Mouse (Mus musculus) neural tube, embryonic 14.5 days (tissue): ENCODE measurements around the gene Psap. TPM values are rescaled to one million over a fixed set of nuclear protein-coding genes. Genes with fewer than 3 reads are reported as not detected.

Experiments
- ATAC-seq: fragments of 200-750 bp; cut with Nextera tagmentation; 2 replicates; pipeline ENCODE4 v1.8.0; 2017; ENCODE audit warnings: low read depth, mild to moderate bottlenecking, moderate TSS enrichment, moderate library complexity
- H3K27ac ChIP-seq: fragments of 300-500 bp; sonication (generic); 2 replicates; pipeline ENCODE4 v1.5.1; 2014; ENCODE audit warnings: low read depth, mild to moderate bottlenecking, control low read depth, low read length, moderate library complexity, mixed read lengths
- H3K27me3 ChIP-seq: fragments of 300-500 bp; sonication (generic); 2 replicates; pipeline ENCODE4 v1.6.1; 2014; ENCODE audit warnings: low read length; ENCODE audit not compliant: control insufficient read depth, insufficient read depth
- H3K36me3 ChIP-seq: fragments of 300-500 bp; sonication (generic); 2 replicates; pipeline ENCODE4 v1.6.1; 2014; ENCODE audit warnings: low read length, mixed read lengths; ENCODE audit not compliant: control insufficient read depth, insufficient read depth
- H3K4me1 ChIP-seq: fragments of 300-500 bp; sonication (generic); 2 replicates; pipeline ENCODE4 v1.6.1; 2014; ENCODE audit warnings: low read length; ENCODE audit not compliant: control insufficient read depth, insufficient read depth
- H3K4me2 ChIP-seq: fragments of 300-500 bp; sonication (generic); 2 replicates; pipeline ENCODE4 v1.6.1; 2014; ENCODE audit warnings: mild to moderate bottlenecking, low read depth, low read length, control low read depth
- H3K4me3 ChIP-seq: fragments of 300-500 bp; sonication (generic); 2 replicates; pipeline ENCODE4 v1.5.1; 2014; ENCODE audit warnings: low read depth, low read length, control low read depth, mixed read lengths
- H3K9ac ChIP-seq: fragments of 300-500 bp; sonication (generic); replicated peaks from 2 replicates; pipeline ENCODE4 v1.6.1; 2014; ENCODE audit warnings: low read depth, mild to moderate bottlenecking, control low read depth, low read length, mixed read lengths
- H3K9me3 ChIP-seq: fragments of 300-500 bp; sonication (generic); 2 replicates; pipeline ENCODE4 v1.6.1; 2016; ENCODE audit warnings: low read length; ENCODE audit not compliant: control insufficient read depth
- WGBS: fragments of 180-500 bp; shearing (Covaris S2); extraction: QIAGEN DNeasy Blood & Tissue Kit; methylation state at CpG from one replicate; pipeline ENCODE4 v1.1.7; 2014; 5-methylcytosine and 5-hydroxymethylcytosine counted together
- polyA plus RNA-seq: library from polyadenylated mRNA; unstranded; fragments of >200 nt; fragmentation: Nextera tagmentation; extraction: Ambion mirVana; gene quantifications from 2 replicates; pipeline ENCODE4 v1.2.1, GENCODE M21; 2014

Psap gene
- polyA plus RNA-seq, 1 experiment from 2014 or later = 154 TPM

DNA sequence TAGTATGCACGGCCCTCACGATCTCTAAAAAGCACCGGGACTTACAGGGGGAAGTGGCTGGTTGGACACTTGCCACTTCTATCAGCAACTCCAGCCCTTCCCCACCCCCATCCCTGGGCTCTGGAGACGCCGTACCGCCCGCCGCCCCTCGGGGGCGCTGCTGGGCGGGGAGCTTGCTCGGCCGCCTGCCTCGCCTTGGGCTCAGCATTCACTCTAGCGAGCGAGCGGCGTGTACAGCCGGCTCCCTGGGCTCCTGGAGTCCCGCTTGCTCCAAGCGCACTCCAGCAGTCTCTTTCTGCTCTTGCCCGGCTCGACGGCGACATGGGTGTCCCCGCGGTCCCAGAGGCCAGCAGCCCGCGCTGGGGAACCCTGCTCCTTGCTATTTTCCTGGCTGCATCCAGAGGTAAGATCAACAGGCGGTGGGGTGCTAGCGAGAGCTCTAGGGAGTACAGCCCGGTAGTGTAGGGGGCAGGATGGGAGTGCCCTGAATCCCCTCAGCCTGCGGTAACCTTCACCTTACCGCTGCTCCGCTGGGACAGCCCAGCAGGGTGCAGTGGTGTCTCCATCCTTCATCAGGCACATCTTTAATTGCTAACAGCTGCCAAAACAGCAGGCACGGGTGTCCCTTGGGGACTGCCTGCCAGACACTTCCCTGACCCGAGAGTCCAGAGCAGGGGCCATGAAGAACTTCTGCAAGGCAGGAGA lies 69.4 kb downstream of the Psap start, which contains the start of gene Vsir:
Gene Vsir (plus strand): TSS at position 151 of the 705 bp plus-strand sequence.
- no peaks in the 10 kb centered on the region for H3K9me3 ChIP-seq
- peak; percentile 36; the same call in 1 of the 2 replicates for ATAC-seq
- WGBS = under 1% methylated on average over 37 of the region's 37 CpGs
- no peak within 1 kb of the TSS for H3K9ac ChIP-seq
- peaks cover 3% of the 10 kb centered on the region; the same call in 1 of the 2 replicates for H3K27me3 ChIP-seq
- peaks cover 15% of the 10 kb centered on the region for H3K4me1 ChIP-seq
- no peaks in the 10 kb centered on the region for H3K36me3 ChIP-seq
- H3K27ac ChIP-seq = no peak within 1 kb of the TSS
- peak within 1 kb of the TSS; percentile 25 for H3K4me2 ChIP-seq
- H3K4me3 ChIP-seq = peak within 1 kb of the TSS; percentile 13

DNA sequence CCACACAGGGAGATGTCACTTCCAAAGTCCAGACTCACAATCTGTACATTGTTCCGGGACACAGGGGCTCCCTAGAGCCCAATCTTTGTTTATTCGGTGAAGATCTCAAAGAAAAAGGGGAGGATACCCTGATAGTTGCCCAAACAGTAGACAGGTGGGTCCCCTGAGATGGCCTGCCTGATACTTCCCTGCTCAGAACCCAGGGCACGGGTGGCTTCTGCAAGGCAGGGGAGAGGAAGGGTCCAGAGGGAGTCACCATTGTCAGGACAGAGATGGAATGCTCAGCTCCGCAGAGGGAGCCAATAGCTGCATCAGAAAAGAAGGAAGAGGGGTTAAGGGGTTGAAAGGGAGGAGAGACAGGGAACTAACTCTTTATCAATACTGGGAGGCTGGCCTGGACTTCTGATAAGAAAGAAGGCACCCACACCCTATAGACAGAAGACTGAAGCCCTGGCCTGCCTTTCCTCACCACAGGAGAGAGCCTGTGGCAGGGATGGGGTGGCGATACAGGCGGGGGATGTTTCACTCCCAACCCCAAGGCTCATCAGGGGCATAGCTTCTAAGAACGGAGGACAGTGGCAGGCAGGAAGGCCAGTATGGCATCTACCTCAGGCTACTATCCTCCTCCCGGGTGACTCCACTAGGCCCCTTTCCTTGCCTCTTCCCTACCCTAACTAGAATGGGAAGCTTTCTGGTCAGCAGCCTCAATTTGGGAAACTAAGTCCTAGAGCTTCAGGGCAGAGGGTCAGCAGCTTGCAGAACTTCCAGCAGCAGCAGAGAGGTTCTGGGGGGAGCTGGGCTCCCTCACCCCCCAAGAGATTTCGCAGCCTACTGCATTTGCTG lies 70.6 kb downstream of the Psap start:
- Histone ChIP-seq H3K4me3 (no peak overlapping the region), H3K9ac (no peak overlapping the region), H3K27ac (no peak overlapping the region), H3K27me3 (peaks cover 3% of the 10 kb centered on the region; the same call in 1 of the 2 replicates), H3K4me2 (no peak overlapping the region), H3K36me3 (no peaks in the 10 kb centered on the region), H3K4me1 (peaks cover 15% of the 10 kb centered on the region), H3K9me3 (no peaks in the 10 kb centered on the region)
- ATAC-seq = no peak
- 47% methylated on average over 9 of the region's 9 CpGs for WGBS

DNA sequence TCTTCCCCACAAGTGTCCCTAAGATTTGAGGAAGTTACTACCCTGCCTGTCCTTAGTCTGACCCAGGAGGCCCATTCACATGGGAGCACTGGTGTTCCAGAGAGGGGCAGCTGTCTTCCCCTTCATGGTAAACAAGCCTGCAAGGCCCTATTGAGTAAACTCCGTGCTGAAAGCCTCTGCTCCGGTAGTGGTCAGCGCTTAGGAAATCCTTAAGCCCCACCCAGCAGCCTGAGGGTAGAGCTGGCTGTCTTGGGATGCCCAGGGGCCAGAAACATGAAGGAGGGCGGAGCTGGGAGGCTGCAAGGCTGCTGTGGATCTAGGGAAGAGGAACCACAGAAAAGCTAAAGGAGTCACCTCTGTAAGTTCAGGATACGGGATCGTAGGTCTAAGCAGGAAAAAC lies 71.6 kb downstream of the Psap start:
- 40% methylated on average over 6 of the region's 6 CpGs for WGBS
- Histone ChIP-seq H3K4me1 (peaks cover 15% of the 10 kb centered on the region), H3K36me3 (no peaks in the 10 kb centered on the region), H3K4me2 (no peak overlapping the region), H3K27ac (no peak overlapping the region), H3K9ac (no peak overlapping the region), H3K27me3 (peaks cover 3% of the 10 kb centered on the region; the same call in 1 of the 2 replicates), H3K9me3 (no peaks in the 10 kb centered on the region), H3K4me3 (no peak overlapping the region)
- ATAC-seq = no peak

DNA sequence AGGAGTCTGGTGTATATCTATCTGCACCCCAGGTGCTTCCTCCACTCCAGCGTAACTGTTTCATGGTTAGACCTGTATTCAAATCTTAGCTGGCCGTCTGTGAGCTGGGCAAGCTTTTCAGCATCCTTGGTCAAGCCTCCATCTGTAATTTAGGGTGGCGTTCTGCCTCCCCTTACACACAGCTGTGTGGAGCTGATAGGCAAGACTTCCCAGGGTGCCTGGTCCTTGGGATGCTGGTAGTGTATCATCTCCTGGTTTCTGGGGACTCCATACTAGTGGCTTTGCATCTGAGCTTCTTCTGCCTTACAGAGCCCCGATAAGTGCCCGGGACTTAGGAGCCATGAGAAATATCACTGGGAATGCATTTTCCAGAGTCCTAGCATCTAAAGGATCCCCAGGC lies 72.2 kb downstream of the Psap start:
- H3K27me3 ChIP-seq = peaks cover 3% of the 10 kb centered on the region; the same call in 1 of the 2 replicates
- H3K4me2 ChIP-seq = no peak overlapping the region
- peaks cover 15% of the 10 kb centered on the region for H3K4me1 ChIP-seq
- H3K4me3 ChIP-seq = no peak overlapping the region
- ATAC-seq = no peak
- H3K27ac ChIP-seq = no peak overlapping the region
- no peaks in the 10 kb centered on the region for H3K36me3 ChIP-seq
- WGBS = 90% methylated on average over 5 of the region's 5 CpGs
- no peak overlapping the region for H3K9ac ChIP-seq
- no peaks in the 10 kb centered on the region for H3K9me3 ChIP-seq

DNA sequence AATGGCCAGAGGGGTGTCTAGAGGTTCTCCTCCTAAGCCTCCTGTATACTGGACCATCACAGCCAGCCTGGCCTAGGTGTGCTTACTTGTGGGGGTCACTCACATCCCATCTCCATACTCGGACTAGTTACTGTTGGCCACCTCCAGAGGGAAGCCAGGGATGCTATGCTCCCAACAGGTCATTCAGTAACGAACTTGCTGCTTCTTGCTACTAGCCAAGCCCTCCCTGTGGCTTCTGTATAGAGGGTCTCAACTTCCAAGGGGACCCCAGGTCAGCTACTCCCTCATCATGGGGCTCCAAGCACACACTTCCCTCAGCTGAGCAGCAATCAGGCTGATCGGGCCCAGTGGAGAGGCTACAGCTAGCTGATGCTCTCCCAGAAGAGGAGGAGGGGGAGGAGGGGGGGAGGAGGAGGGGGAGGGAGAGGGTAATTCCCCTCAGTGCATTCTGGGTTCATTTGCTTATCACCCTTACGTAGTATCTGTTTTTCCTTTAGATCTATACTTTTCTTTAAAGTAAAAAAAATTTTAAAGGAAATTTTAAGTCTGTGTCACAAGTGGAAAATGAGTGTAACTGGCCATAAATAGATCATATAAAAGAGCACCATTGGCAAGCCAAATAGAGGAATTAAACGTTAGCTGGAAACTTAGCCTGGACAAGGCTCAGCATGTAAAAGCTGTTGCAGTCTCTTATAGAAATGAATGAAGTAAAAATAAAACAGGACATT lies 72.8 kb downstream of the Psap start:
- H3K4me2 ChIP-seq = no peak overlapping the region
- peaks cover 15% of the 10 kb centered on the region for H3K4me1 ChIP-seq
- no peak overlapping the region for H3K27ac ChIP-seq
- WGBS = 41% methylated on average over 5 of the region's 5 CpGs
- H3K36me3 ChIP-seq = no peaks in the 10 kb centered on the region
- H3K9me3 ChIP-seq = no peaks in the 10 kb centered on the region
- H3K9ac ChIP-seq = no peak overlapping the region
- H3K27me3 ChIP-seq = peaks cover 3% of the 10 kb centered on the region; the same call in 1 of the 2 replicates
- no peak for ATAC-seq
- H3K4me3 ChIP-seq = no peak overlapping the region

DNA sequence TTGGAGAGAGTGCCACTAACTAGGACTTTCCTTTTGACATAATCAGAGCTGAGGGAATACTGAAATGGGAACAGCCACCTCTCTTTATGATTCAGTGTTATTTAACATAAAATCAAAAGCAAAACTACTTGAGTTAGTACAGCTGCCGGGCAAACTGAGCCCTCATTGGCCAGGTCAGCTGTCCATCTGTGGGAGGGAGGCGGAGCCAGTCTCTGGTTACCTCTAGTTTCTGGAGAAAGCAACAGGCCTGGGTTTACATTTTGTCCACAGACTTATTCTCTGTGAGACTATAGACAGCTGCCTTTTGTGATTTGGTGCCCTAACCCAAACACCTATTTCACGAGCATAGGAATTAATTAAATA lies 73.4 kb downstream of the Psap start:
- WGBS = 55% methylated on average over 3 of the region's 3 CpGs
- no peak for ATAC-seq
- no peak overlapping the region for H3K9ac ChIP-seq
- no peaks in the 10 kb centered on the region for H3K9me3 ChIP-seq
- no peaks in the 10 kb centered on the region for H3K36me3 ChIP-seq
- H3K4me2 ChIP-seq = no peak overlapping the region
- peaks cover 3% of the 10 kb centered on the region; the same call in 1 of the 2 replicates for H3K27me3 ChIP-seq
- peaks cover 15% of the 10 kb centered on the region for H3K4me1 ChIP-seq
- H3K4me3 ChIP-seq = no peak overlapping the region
- no peak overlapping the region for H3K27ac ChIP-seq

DNA sequence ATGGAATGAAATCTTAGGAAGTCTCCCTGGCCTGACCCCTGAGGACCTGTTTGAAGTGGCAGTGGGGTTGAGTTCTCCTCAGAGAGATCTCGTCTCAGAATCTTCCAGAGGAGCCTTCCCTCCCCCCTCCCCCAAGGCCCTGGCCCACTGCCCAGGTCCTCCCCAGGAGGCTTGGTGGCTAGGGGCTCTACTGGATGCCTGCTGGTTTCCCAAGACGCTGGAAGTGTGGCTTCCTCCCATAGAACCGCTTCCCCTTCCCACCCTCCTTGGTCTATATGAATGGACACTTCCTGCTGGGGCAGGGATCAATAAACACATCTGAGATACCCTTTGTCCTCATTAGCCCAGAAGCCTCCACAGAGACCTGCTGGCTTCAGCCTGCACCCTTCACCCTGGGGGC lies 73.8 kb downstream of the Psap start:
- H3K27me3 ChIP-seq = peaks cover 2% of the 10 kb centered on the region; the same call in 1 of the 2 replicates
- 0 out of 2 replicates have a peak overlapping the region, but pooled peaks have one; percentile 44 for H3K27ac ChIP-seq
- WGBS = 8% methylated on average over 3 of the region's 3 CpGs
- no peak overlapping the region for H3K9ac ChIP-seq
- no peaks in the 10 kb centered on the region for H3K36me3 ChIP-seq
- H3K4me3 ChIP-seq = no peak overlapping the region
- no peaks in the 10 kb centered on the region for H3K9me3 ChIP-seq
- ATAC-seq = no peak
- H3K4me2 ChIP-seq = no peak overlapping the region
- H3K4me1 ChIP-seq = peaks cover 15% of the 10 kb centered on the region

DNA sequence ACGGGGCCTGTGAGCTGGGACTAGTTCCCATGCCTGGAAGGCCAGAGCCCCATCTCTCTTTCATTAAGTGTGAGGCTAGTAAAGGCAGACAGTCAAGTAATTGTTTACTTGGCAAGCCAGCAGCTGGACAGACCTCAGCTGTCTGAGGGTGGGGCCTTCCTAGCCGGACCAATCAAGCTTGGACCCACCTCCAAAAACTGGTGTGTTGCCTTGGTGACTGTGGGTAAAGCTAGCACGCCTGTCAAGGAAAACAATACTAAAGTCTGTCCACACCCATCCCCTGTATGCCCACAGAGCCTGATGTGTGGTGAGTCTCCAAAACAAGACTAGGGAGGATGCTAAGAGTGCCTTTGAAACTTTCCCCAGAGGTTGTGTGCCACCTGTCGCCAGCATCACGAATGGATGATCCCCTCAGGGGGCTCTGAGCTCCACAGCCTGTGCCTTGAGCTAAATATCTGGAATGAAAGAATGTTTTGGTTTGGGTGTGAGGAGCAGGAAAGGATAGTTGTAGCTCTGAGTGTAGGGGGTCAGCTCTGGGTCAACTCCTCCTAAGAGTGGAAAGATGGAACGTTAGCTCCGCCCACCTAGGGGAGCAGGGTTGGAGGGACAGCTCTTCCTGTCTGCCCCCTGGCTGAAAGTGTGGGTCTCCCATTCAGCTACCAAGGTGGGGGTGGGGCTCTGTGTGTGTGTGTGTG lies 74.5 kb downstream of the Psap start:
- no peaks in the 10 kb centered on the region for H3K9me3 ChIP-seq
- no peaks in the 10 kb centered on the region for H3K27me3 ChIP-seq
- H3K4me3 ChIP-seq = no peak overlapping the region
- WGBS = 32% methylated on average over 7 of the region's 7 CpGs
- ATAC-seq = peak; percentile 44; the same call in 1 of the 2 replicates
- H3K4me2 ChIP-seq = no peak overlapping the region
- no peak overlapping the region for H3K9ac ChIP-seq
- no peaks in the 10 kb centered on the region for H3K36me3 ChIP-seq
- H3K4me1 ChIP-seq = 0 out of 2 replicates have a peak, but pooled peaks cover 10% of the 10 kb centered on the region
- H3K27ac ChIP-seq = peak overlapping the region; percentile 45; the same call in 1 of the 2 replicates
